Mouse (Mus musculus) thymus, adult 2 months (tissue): ENCODE results near the gene Tmed2. TPM values are rescaled to one million over a fixed set of nuclear protein-coding genes. Genes with fewer than 3 reads are reported as not detected.

ENCODE experiments used
- DNase-seq: peaks from one replicate; pipeline ENCODE4 v3.0.0; 2021
- H3K27ac ChIP-seq: fragments of 200-500 bp; 2 replicates; pipeline ENCODE4 v1.5.1; 2012; ENCODE audit warnings: low read length, control low read depth; ENCODE audit not compliant: control insufficient read depth, insufficient read depth
- H3K27me3 ChIP-seq: fragments of 200-500 bp; 2 replicates; pipeline ENCODE4 v1.6.1; 2012; ENCODE audit warnings: mild to moderate bottlenecking, low read length, moderate library complexity, mixed read lengths; ENCODE audit not compliant: control insufficient read depth, insufficient read depth
- H3K36me3 ChIP-seq: fragments of 200-500 bp; 2 replicates; pipeline ENCODE4 v1.6.1; 2012; ENCODE audit warnings: mild to moderate bottlenecking, low read length, moderate library complexity; ENCODE audit not compliant: control insufficient read depth, insufficient read depth
- H3K4me1 ChIP-seq: fragments of 200-500 bp; replicated peaks from 2 replicates; pipeline ENCODE4 v1.6.1; 2012; ENCODE audit warnings: low read length; ENCODE audit not compliant: control insufficient read depth, insufficient read depth
- H3K4me3 ChIP-seq: fragments of 200-500 bp; 2 replicates; pipeline ENCODE4 v1.5.1; 2012; ENCODE audit warnings: mild to moderate bottlenecking, low read length, control low read depth, moderate library complexity; ENCODE audit not compliant: control insufficient read depth, insufficient read depth
- CTCF ChIP-seq: fragments of 200-500 bp; IDR thresholded peaks from 2 replicates; pipeline ENCODE4 v1.5.1; 2012; ENCODE audit warnings: mild to moderate bottlenecking, control low read depth, low read length, moderate library complexity, borderline replicate concordance; ENCODE audit not compliant: control insufficient read depth, poor library complexity, insufficient read depth; ENCODE audit errors: extremely low read depth
- POLR2A ChIP-seq: fragments of 200-500 bp; IDR thresholded peaks from 2 replicates; pipeline ENCODE4 v1.6.1; 2012; ENCODE audit warnings: mild to moderate bottlenecking, low read length, control low read depth, moderate library complexity; ENCODE audit not compliant: control insufficient read depth, poor library complexity, insufficient read depth; ENCODE audit errors: extremely low read depth
- WGBS: fragments of 180-500 bp; shearing (Covaris S2); methylation state at CpG from one replicate; pipeline ENCODE4 v1.1.7; 2018; 5-methylcytosine and 5-hydroxymethylcytosine counted together
- polyA plus RNA-seq: library from polyadenylated mRNA; depleted of rRNA; stranded (reverse); fragments of >200 nt; gene quantifications from 2 replicates; pipeline ENCODE4 v1.2.3, GENCODE M21; 2012

Gene Tmed2
- polyA plus RNA-seq, 1 experiment: 134 TPM

DNA sequence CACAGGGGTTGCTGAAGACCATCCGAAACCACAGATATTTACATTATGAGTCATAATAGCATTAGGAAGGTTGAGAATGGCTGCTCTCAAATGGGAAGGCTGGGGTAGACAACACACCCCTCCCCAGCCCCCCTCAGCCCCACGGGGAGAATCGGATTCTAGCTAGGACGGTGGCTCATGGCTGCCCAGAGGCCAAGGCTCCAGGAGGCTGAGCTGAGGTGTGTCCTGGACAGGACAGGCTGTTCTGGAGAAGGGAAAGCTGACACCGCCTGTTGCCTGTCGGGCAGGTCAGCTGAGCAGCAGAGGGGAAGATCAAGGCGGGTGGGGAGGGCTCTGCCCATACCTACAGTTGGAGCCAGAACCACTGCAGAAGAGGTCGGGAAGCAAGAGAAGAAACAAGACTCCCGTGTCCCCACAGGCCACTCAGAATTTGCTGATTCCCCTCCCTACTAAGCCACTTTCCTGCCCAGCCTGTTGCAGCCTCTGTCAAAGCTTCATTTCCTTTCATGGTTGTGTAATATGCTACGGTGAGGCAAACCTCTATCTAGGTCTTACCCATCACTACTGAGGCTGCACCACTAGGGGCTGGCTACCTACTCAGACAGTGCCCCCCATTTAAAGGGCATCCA is 33.6 kb upstream of the Tmed2 start:
- TF ChIP-seq CTCF (no peak), POLR2A (no peak)
- Histone ChIP-seq H3K27ac (no peak overlapping the region), H3K27me3 (no peaks in the 10 kb centered on the region), H3K36me3 (no peaks in the 10 kb centered on the region), H3K4me1 (no peaks in the 10 kb centered on the region), H3K4me3 (no peak overlapping the region)
- DNase-seq: no peak
- 75% methylated on average over 10 of the region's 10 CpGs for WGBS

GRCm38 (mm10) chr5:124509200-124509599 is 31.3 kb upstream of the Tmed2 start:
- H3K27ac ChIP-seq: no peak overlapping the region
- TF ChIP-seq POLR2A (no peak), CTCF (no peak)
- WGBS: 96% methylated on average over 6 of the region's 6 CpGs
- H3K4me1 ChIP-seq: no peaks in the 10 kb centered on the region
- no peaks in the 10 kb centered on the region for H3K36me3 ChIP-seq
- no peak overlapping the region for H3K4me3 ChIP-seq
- H3K27me3 ChIP-seq: no peaks in the 10 kb centered on the region
- no peak for DNase-seq

DNA sequence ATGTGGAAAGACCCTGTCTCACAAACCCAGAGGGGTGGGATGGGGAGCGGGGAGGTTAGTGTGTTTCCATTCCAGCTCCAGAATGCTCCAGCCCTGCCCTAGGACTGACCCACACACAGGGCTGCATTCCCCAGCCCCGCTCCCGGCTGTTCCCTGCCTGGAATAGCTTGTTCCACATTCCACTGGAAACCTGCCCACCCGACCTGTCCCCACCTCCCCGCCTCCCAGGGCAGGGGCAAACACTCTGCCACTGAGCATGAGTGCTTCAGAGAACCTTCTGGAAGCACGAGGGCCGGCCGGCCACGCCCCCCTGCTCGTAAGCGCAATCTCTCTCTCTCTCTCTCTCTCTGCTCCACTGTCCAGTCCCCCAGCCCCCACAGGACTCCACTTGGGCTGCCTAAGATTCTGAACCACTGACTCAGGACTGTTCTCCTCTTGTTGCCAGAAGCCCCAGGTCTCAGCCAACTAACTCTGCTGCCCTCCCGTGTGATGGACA is 30.7 kb upstream of the Tmed2 start:
- no peaks in the 10 kb centered on the region for H3K36me3 ChIP-seq
- DNase-seq: no peak
- no peaks in the 10 kb centered on the region for H3K27me3 ChIP-seq
- H3K4me1 ChIP-seq: no peaks in the 10 kb centered on the region
- H3K27ac ChIP-seq: no peak overlapping the region
- no peak overlapping the region for H3K4me3 ChIP-seq
- no peak for TF ChIP-seq CTCF
- TF ChIP-seq POLR2A: no peak
- 92% methylated on average over 12 of the region's 12 CpGs for WGBS

DNA sequence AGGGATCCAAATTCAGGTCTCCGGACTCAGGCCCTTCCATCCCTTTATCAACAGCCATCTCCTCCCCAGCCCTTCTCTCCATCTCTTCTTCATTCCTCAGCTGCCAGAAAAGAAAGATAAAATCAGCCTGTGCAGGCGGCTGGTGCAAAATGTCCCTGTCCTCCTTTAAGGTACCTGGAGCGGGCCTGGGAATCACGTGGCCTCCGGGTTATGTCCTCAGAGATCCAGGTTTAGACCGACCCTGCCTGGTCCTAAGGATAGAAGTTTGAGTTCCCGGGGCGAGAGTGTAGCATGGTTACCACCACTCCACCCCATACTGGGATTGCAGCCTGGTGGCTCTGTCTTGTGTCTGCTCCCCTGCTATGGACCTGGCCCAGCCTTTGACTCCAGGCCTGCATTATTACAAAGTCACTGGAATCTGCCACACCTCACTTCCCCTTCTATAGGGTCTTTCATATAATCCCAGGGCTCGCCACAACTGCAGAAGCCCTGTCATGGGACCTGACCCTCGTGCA is 29.9 kb upstream of the Tmed2 start:
- 95% methylated on average over 10 of the region's 10 CpGs for WGBS
- Histone ChIP-seq H3K27ac (no peak overlapping the region), H3K4me1 (no peaks in the 10 kb centered on the region), H3K27me3 (no peaks in the 10 kb centered on the region), H3K36me3 (no peaks in the 10 kb centered on the region), H3K4me3 (no peak overlapping the region)
- TF ChIP-seq CTCF: no peak
- no peak for TF ChIP-seq POLR2A
- no peak for DNase-seq

DNA sequence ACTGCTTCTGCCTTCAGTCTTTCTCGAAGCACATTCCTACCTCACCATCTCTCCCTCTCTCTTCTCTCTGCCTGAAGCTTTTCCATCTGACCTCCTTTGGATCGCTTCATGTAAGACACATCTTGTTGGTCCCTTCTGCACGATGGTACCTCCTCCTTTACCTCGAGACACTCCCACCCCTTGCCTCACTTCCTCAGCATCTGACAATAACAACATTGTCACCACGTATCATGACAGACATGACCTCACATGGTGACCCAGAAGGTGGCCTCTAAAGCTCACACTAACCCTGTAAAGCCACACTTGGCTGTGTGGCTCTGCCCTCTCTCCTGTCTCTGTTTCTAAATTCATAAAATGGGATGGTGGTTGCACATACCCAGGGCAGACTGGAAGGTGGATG is 24.7 kb upstream of the Tmed2 start:
- 87% methylated on average over 5 of the region's 5 CpGs for WGBS
- Histone ChIP-seq H3K27ac (no peak overlapping the region), H3K27me3 (no peaks in the 10 kb centered on the region), H3K36me3 (no peaks in the 10 kb centered on the region), H3K4me1 (no peaks in the 10 kb centered on the region), H3K4me3 (no peak overlapping the region)
- no peak for DNase-seq
- TF ChIP-seq POLR2A (no peak), CTCF (no peak)

DNA sequence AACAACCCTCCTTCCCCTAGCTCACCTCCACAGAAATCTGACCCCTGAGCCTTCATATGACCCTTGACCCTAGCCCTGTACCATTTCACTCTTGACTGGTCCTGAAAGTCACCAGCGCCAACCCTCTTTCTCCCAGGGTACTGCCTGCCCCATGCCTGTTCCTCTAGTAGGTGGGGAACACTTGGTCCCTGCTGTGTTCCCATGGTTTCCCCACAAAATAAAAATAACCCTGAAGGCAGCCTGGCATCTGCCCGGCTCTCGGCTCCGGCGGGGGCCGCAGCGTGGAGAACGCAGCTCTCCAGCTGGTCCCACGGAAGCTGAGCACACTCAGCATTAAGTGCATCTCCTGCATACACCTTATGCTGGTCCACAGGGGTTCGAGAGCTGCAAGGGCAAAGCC is 21.8 kb upstream of the Tmed2 start:
- H3K27me3 ChIP-seq: no peaks in the 10 kb centered on the region
- WGBS: 96% methylated on average over 10 of the region's 10 CpGs
- no peak overlapping the region for H3K27ac ChIP-seq
- no peaks in the 10 kb centered on the region for H3K4me1 ChIP-seq
- TF ChIP-seq CTCF: no peak
- no peak for TF ChIP-seq POLR2A
- H3K4me3 ChIP-seq: no peak overlapping the region
- DNase-seq: no peak
- no peaks in the 10 kb centered on the region for H3K36me3 ChIP-seq

DNA sequence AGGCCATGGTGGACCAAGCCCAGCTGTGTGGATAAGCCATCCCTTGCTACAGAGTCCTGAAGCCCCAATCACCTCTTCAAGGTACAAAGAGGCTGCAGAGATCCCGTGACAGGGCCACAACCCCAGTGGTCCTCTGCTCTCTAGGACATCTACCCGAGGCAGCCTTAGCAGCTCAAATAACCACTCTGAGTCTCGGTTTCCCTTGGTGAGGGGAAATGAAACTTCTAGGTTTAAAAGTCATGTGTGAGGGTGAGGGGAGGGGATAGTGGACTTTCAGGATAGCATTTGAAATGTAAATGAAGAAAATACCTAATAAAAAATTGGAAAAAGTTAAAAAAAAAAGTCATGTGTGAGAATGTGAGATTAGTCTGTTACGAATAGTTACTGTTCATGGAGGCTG is 18.9 kb upstream of the Tmed2 start:
- Histone ChIP-seq H3K36me3 (no peaks in the 10 kb centered on the region), H3K27me3 (no peaks in the 10 kb centered on the region), H3K4me3 (no peak overlapping the region), H3K4me1 (no peaks in the 10 kb centered on the region), H3K27ac (no peak overlapping the region)
- 79% methylated on average over 4 of the region's 4 CpGs for WGBS
- TF ChIP-seq CTCF (no peak), POLR2A (no peak)
- no peak for DNase-seq
